Mouse (Mus musculus): Measurements from ENCODE around the gene Magi2. TPM values are rescaled to one million over a fixed set of nuclear protein-coding genes. Genes with fewer than 3 reads are reported as not detected.
"Not testable (repeated sequence)": the region's sequence is repeated elsewhere in the genome, so short reads cannot be mapped to it uniquely, and the experiment has no call there.

Gene Magi2
- polyA plus RNA-seq, 1 experiment from 2014 or later = 4.6 TPM

GRCm38 (mm10) chr5:20710845-20711244 is 1484.0 kb downstream of the Magi2 start:
- not testable (repeated sequence) for H3K36me3 ChIP-seq (ENCODE audit: control insufficient read depth, insufficient read depth, low read length); ATAC-seq (ENCODE audit: low FRiP score); DNase-seq (ENCODE audit: low spot score, missing footprints); H3K4me1 ChIP-seq (ENCODE audit: control insufficient read depth, insufficient read depth, low read length); H3K27me3 ChIP-seq (ENCODE audit: control insufficient read depth, insufficient read depth, low read length); H3K27ac ChIP-seq (ENCODE audit: low read depth, low read length); H3K4me3 ChIP-seq (ENCODE audit: low read depth, low read length); H3K9me3 ChIP-seq (ENCODE audit: control insufficient read depth, low read length); H3K4me2 ChIP-seq; H3K9ac ChIP-seq (ENCODE audit: low read length)
- WGBS = 87% methylated on average over 6 of the region's 6 CpGs

GRCm38 (mm10) chr5:20714619-20715018 is 1487.8 kb downstream of the Magi2 start:
- not testable (repeated sequence) for ATAC-seq (ENCODE audit: low FRiP score); H3K27ac ChIP-seq (ENCODE audit: low read depth, low read length); H3K4me3 ChIP-seq (ENCODE audit: low read depth, low read length); DNase-seq (ENCODE audit: low spot score, missing footprints); H3K27me3 ChIP-seq (ENCODE audit: control insufficient read depth, insufficient read depth, low read length); H3K36me3 ChIP-seq (ENCODE audit: control insufficient read depth, insufficient read depth, low read length); H3K9me3 ChIP-seq (ENCODE audit: control insufficient read depth, low read length); H3K4me2 ChIP-seq; H3K4me1 ChIP-seq (ENCODE audit: control insufficient read depth, insufficient read depth, low read length); H3K9ac ChIP-seq (ENCODE audit: low read length)
- WGBS = 79% methylated on average over 1 of the region's 1 CpGs

DNA sequence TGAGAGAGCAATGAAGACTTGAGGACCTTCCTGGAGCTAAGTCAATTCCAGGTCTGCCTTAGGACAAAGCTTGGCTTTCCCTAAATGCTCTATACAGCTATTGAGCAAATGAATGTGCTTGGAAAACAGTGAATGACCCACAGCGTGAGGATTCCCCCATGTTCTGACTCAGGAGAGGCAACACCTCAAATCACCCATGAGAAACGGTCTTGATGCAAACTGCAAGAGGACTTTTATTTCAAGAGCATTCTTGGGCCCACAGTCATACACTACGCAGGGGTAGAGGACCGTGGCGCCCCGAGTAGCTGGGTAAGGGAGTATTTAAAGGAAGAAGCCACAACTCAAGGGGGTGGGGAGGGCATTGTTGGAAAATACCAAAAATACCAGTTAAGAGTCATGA is 1489.1 kb downstream of the Magi2 start:
- not testable (repeated sequence) for H3K9ac ChIP-seq (ENCODE audit: low read length); H3K9me3 ChIP-seq (ENCODE audit: control insufficient read depth, low read length); H3K36me3 ChIP-seq (ENCODE audit: control insufficient read depth, insufficient read depth, low read length); DNase-seq (ENCODE audit: low spot score, missing footprints); ATAC-seq (ENCODE audit: low FRiP score); H3K4me3 ChIP-seq (ENCODE audit: low read depth, low read length); H3K27me3 ChIP-seq (ENCODE audit: control insufficient read depth, insufficient read depth, low read length); H3K4me2 ChIP-seq; H3K4me1 ChIP-seq (ENCODE audit: control insufficient read depth, insufficient read depth, low read length); H3K27ac ChIP-seq (ENCODE audit: low read depth, low read length)
- WGBS = 94% methylated on average over 6 of the region's 6 CpGs

DNA sequence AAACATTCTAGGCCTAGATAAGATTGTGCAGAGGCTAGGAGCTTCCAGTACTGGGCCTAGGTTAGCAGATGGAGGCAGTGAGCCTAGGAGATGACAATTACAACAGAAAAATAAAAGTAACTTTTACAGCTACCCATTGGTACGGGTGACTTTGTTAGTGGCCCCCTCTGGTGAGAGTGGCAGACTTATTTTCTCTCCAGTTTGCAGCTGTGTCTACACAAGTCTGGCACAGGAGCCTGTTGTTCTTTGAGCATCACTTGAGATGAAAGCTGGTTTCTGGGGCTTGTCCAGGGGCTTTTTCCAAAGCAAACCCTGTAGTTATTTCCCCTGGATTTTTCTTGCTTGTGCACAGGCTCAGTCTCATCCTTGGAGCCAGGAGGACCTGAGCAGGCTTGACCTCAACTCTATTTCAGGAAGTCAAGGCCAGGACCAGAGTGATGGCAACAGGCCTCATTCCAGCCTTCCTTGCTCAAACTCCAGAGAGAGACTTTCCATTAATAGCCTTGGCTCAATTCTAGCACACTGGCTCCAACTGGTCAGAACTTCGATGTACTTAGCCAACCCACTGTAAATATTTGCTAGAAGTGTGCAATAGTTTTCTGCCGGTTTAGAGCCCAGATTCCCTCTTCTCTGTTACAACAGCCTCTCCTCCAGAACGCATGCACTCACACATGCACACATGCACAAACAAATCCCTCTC is 1493.5 kb downstream of the Magi2 start:
- ATAC-seq (ENCODE audit: low FRiP score) (no peak), DNase-seq (ENCODE audit: low spot score, missing footprints) (no peak)
- H3K9ac ChIP-seq (ENCODE audit: low read length) = no peak overlapping the region
- H3K27me3 ChIP-seq (ENCODE audit: control insufficient read depth, insufficient read depth, low read length) = no peaks in the 10 kb centered on the region
- no peaks in the 10 kb centered on the region for H3K9me3 ChIP-seq (ENCODE audit: control insufficient read depth, low read length)
- no peak overlapping the region for H3K27ac ChIP-seq (ENCODE audit: low read depth, low read length)
- no peak overlapping the region for H3K4me3 ChIP-seq (ENCODE audit: low read depth, low read length)
- no peak overlapping the region for H3K4me2 ChIP-seq
- H3K4me1 ChIP-seq (ENCODE audit: control insufficient read depth, insufficient read depth, low read length) = no peaks in the 10 kb centered on the region
- WGBS = 82% methylated on average over 4 of the region's 4 CpGs
- H3K36me3 ChIP-seq (ENCODE audit: control insufficient read depth, insufficient read depth, low read length) = no peaks in the 10 kb centered on the region

- H3K4me2 ChIP-seq; H3K9me3 ChIP-seq (ENCODE audit: control insufficient read depth, low read length); DNase-seq (ENCODE audit: low spot score, missing footprints); ATAC-seq (ENCODE audit: low FRiP score); H3K9ac ChIP-seq (ENCODE audit: low read length); H3K36me3 ChIP-seq (ENCODE audit: control insufficient read depth, insufficient read depth, low read length); H3K4me3 ChIP-seq (ENCODE audit: low read depth, low read length); H3K4me1 ChIP-seq (ENCODE audit: control insufficient read depth, insufficient read depth, low read length); H3K27ac ChIP-seq (ENCODE audit: low read depth, low read length); H3K27me3 ChIP-seq (ENCODE audit: control insufficient read depth, insufficient read depth, low read length): not testable (repeated sequence)
- WGBS = 90% methylated on average over 4 of the region's 4 CpGs
Measured at GRCm38 (mm10) chr5:20723226-20723625, 1496.4 kb downstream of the Magi2 start.

- WGBS = 61% methylated on average over 2 of the region's 2 CpGs
- H3K9ac ChIP-seq (ENCODE audit: low read length) = no peak overlapping the region
- no peak for ATAC-seq (ENCODE audit: low FRiP score)
- H3K27me3 ChIP-seq (ENCODE audit: control insufficient read depth, insufficient read depth, low read length) = no peaks in the 10 kb centered on the region
- DNase-seq (ENCODE audit: low spot score, missing footprints) = no peak
- no peak overlapping the region for H3K4me3 ChIP-seq (ENCODE audit: low read depth, low read length)
- H3K36me3 ChIP-seq (ENCODE audit: control insufficient read depth, insufficient read depth, low read length) = no peaks in the 10 kb centered on the region
- H3K4me2 ChIP-seq = no peak overlapping the region
- H3K9me3 ChIP-seq (ENCODE audit: control insufficient read depth, low read length) = no peaks in the 10 kb centered on the region
- H3K27ac ChIP-seq (ENCODE audit: low read depth, low read length) = no peak overlapping the region
- no peaks in the 10 kb centered on the region for H3K4me1 ChIP-seq (ENCODE audit: control insufficient read depth, insufficient read depth, low read length)
Measured at GRCm38 (mm10) chr5:20738795-20739194, 1512.0 kb downstream of the Magi2 start.

DNA sequence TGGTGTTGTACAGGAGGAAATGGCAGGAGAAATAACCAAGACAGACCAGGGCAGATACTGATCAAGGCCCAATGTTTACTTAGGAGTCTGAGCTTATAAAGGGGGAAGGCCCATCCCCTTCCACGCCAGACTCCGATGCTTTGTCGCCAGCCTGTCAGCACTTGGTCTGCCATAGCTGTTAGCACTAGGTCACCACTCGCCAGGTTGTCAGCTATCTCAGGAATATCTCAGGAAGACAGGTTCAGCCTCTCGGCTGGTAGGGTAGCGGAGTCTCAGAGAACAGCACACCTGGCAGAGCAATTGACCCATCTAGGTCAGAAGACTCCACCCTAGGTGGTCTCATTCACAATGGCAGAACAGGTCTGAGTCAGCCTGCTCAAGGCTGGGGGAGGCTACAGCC is 1514.4 kb downstream of the Magi2 start:
- Histone ChIP-seq H3K36me3 (ENCODE audit: control insufficient read depth, insufficient read depth, low read length) (no peaks in the 10 kb centered on the region), H3K9me3 (ENCODE audit: control insufficient read depth, low read length) (no peaks in the 10 kb centered on the region), H3K9ac (ENCODE audit: low read length) (no peak overlapping the region), H3K4me2 (no peak overlapping the region), H3K27ac (ENCODE audit: low read depth, low read length) (no peak overlapping the region), H3K4me1 (ENCODE audit: control insufficient read depth, insufficient read depth, low read length) (no peaks in the 10 kb centered on the region), H3K4me3 (ENCODE audit: low read depth, low read length) (no peak overlapping the region), H3K27me3 (ENCODE audit: control insufficient read depth, insufficient read depth, low read length) (no peaks in the 10 kb centered on the region)
- peak; percentile 49 for DNase-seq (ENCODE audit: low spot score, missing footprints)
- 86% methylated on average over 6 of the region's 6 CpGs for WGBS
- ATAC-seq (ENCODE audit: low FRiP score) = no peak

DNA sequence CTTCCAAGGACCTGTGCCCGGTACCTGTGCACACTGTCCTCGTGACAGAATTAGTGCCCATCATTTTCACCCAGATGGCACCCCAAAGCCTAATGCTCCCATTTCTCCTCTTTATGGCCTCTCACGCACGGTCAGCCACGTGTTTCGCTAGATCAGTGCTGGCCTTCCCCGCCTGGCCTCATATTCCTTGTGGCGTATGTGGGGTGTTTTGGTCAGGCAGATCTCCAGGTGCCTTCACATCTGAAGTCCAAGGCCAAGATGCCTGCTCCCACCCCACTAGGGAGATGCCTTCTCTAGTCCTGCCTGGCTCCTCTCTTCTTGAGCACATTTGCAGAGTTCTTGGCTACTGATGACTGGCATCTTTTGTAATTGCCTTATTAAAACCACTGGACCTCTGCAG is 1515.1 kb downstream of the Magi2 start:
- no peak overlapping the region for H3K4me3 ChIP-seq (ENCODE audit: low read depth, low read length)
- no peak for ATAC-seq (ENCODE audit: low FRiP score)

DNA sequence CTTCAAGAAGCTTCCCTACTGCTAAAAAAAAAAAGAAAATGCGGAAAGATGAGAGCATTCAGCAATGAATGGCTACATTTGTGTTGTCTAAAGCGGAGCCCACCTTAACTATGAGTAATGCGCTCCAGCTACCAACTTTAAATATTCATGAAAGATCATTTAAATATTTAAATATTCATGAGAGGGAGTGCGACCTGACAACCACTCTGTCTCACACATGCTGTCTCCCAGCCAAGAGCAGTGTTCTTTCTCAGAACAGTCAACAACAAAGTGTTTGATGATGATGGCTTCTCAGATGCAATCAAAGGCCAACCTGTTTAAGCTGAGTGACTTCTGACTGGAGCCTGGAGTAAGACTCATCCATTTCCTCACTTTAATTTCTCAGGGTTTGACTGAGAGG is 1521.3 kb downstream of the Magi2 start:
- ATAC-seq (ENCODE audit: low FRiP score) (peak; percentile 43), DNase-seq (ENCODE audit: low spot score, missing footprints) (peak; percentile 44)
- no peaks in the 10 kb centered on the region for H3K9me3 ChIP-seq (ENCODE audit: control insufficient read depth, low read length)
- no peaks in the 10 kb centered on the region for H3K27me3 ChIP-seq (ENCODE audit: control insufficient read depth, insufficient read depth, low read length)
- H3K4me2 ChIP-seq = no peak overlapping the region
- 68% methylated on average over 4 of the region's 4 CpGs for WGBS
- no peak overlapping the region for H3K4me3 ChIP-seq (ENCODE audit: low read depth, low read length)
- no peaks in the 10 kb centered on the region for H3K36me3 ChIP-seq (ENCODE audit: control insufficient read depth, insufficient read depth, low read length)
- H3K9ac ChIP-seq (ENCODE audit: low read length) = no peak overlapping the region
- no peak overlapping the region for H3K27ac ChIP-seq (ENCODE audit: low read depth, low read length)
- H3K4me1 ChIP-seq (ENCODE audit: control insufficient read depth, insufficient read depth, low read length) = peaks cover 12% of the 10 kb centered on the region

More for the DNA sequence above, 1515.1 kb downstream of the Magi2 start:
- H3K4me1 ChIP-seq (ENCODE audit: control insufficient read depth, insufficient read depth, low read length) = no peaks in the 10 kb centered on the region
- H3K27me3 ChIP-seq (ENCODE audit: control insufficient read depth, insufficient read depth, low read length) = no peaks in the 10 kb centered on the region
- H3K9me3 ChIP-seq (ENCODE audit: control insufficient read depth, low read length) = no peaks in the 10 kb centered on the region
- no peak overlapping the region for H3K27ac ChIP-seq (ENCODE audit: low read depth, low read length)
- DNase-seq (ENCODE audit: low spot score, missing footprints) = peak; percentile 72
- no peak overlapping the region for H3K4me2 ChIP-seq
- WGBS = 89% methylated on average over 8 of the region's 8 CpGs
- H3K9ac ChIP-seq (ENCODE audit: low read length) = no peak overlapping the region
- H3K36me3 ChIP-seq (ENCODE audit: control insufficient read depth, insufficient read depth, low read length) = no peaks in the 10 kb centered on the region
